Mouse (Mus musculus) kidney, embryonic 14.5 days (tissue): ENCODE results near the gene Kcnj12. TPM values are rescaled to one million over a fixed set of nuclear protein-coding genes. Genes with fewer than 3 reads are reported as not detected.

ENCODE experiments used
- ATAC-seq: fragments of 200-750 bp; cut with Nextera tagmentation; 2 replicates; pipeline ENCODE4 v1.8.0; 2017; ENCODE audit warnings: moderate number of reproducible peaks, mild to moderate bottlenecking, moderate TSS enrichment, moderate library complexity; ENCODE audit not compliant: low FRiP score, low TSS enrichment
- H3K27ac ChIP-seq: fragments of 300-500 bp; sonication (generic); 2 replicates; pipeline ENCODE4 v1.5.1; 2014; ENCODE audit warnings: low read depth, mild to moderate bottlenecking, low read length, moderate library complexity, mixed read lengths
- H3K27me3 ChIP-seq: fragments of 300-500 bp; sonication (generic); 2 replicates; pipeline ENCODE4 v1.6.1; 2014; ENCODE audit warnings: mild to moderate bottlenecking, low read length; ENCODE audit not compliant: control insufficient read depth, insufficient read depth
- H3K36me3 ChIP-seq: fragments of 300-500 bp; sonication (generic); 2 replicates; pipeline ENCODE4 v1.6.1; 2014; ENCODE audit warnings: low read length, mixed read lengths; ENCODE audit not compliant: control insufficient read depth, insufficient read depth
- H3K4me1 ChIP-seq: fragments of 300-500 bp; sonication (generic); 2 replicates; pipeline ENCODE4 v1.6.1; 2014; ENCODE audit warnings: low read length, mixed read lengths; ENCODE audit not compliant: control insufficient read depth, insufficient read depth
- H3K4me2 ChIP-seq: fragments of 300-500 bp; sonication (generic); replicated peaks from 2 replicates; pipeline ENCODE4 v1.6.1; 2014; ENCODE audit warnings: low read depth, mild to moderate bottlenecking, low read length
- H3K4me3 ChIP-seq: fragments of 300-500 bp; sonication (generic); 2 replicates; pipeline ENCODE4 v1.5.1; 2014; ENCODE audit warnings: mild to moderate bottlenecking, low read length
- H3K9ac ChIP-seq: fragments of 300-500 bp; sonication (generic); 2 replicates; pipeline ENCODE4 v1.6.1; 2014; ENCODE audit warnings: low read depth, mild to moderate bottlenecking, low read length, moderate library complexity
- H3K9me3 ChIP-seq: fragments of 300-500 bp; sonication (generic); 2 replicates; pipeline ENCODE4 v1.6.1; 2016; ENCODE audit warnings: low read length; ENCODE audit not compliant: control insufficient read depth
- WGBS: fragments of 180-500 bp; shearing (Covaris S2); extraction: QIAGEN DNeasy Blood & Tissue Kit; methylation state at CpG from one replicate; pipeline ENCODE4 v1.1.7; 2014; 5-methylcytosine and 5-hydroxymethylcytosine counted together
- polyA plus RNA-seq: library from polyadenylated mRNA; unstranded; fragments of >200 nt; fragmentation: Nextera tagmentation; extraction: Ambion mirVana; gene quantifications from 2 replicates; pipeline ENCODE4 v1.2.1, GENCODE M21; 2014

The Kcnj12 gene
- polyA plus RNA-seq, 1 experiment from 2014 or later, result 0.32 TPM

DNA sequence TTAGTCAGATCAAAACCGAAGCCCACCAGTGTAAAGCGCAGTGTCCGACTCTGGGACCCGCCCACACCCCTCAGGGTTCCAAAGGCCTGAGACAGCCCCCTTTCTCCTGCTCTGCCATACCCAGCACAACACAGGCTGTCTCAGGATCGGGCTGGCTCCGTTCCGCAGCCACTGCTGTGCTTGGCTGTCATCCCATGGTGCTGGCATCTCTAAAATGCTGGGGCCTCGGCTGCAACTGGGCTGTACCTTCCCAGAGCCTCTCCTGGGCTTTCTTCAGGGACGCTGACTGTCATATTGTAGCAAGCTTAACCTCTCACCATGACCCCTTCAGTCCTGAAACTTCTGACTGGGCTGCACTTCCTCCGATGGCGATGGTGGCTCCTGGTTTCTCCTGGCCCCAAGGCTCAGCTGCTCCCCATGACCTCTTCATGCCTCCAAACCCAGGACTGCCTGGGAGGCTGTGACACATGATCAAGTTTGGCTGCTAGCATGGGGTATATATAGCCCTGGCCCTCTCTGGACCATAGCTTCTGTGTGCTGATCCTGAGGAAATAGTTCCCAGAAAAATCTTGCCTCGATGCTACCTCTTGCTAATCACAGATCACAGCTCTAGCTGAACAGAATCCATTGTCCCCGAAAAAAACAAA, 37.3 kb upstream of the Kcnj12 start:
- no peak for ATAC-seq
- H3K9ac ChIP-seq, result no peak overlapping the region
- H3K9me3 ChIP-seq, result no peaks in the 10 kb centered on the region
- no peaks in the 10 kb centered on the region for H3K4me1 ChIP-seq
- H3K4me3 ChIP-seq, result no peak overlapping the region
- no peaks in the 10 kb centered on the region for H3K27me3 ChIP-seq
- H3K4me2 ChIP-seq, result no peak overlapping the region
- no peak overlapping the region for H3K27ac ChIP-seq
- WGBS, result 78% methylated on average over 13 of the region's 13 CpGs
- H3K36me3 ChIP-seq, result no peaks in the 10 kb centered on the region

DNA sequence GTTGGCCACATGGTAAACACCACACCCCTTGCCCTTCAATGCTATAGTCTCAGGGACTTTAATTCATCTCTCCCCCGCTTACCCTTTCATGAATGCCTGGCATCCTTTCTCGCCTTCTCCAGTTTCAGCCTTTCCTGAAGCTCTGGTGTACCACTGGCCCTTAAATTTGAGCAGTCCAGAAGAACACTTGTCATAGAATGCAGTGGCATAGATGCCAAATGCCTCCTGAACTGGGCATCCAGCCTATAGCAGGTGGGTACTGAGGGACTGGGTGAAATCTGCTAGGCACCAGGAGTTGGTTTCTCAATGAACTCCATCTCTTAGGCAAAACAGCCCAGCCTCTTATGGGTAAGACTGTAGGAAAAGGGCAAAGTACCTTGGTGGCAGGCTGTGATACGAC, 31.9 kb upstream of the Kcnj12 start:
- 74% methylated on average over 3 of the region's 3 CpGs for WGBS
- no peaks in the 10 kb centered on the region for H3K27me3 ChIP-seq
- ATAC-seq, result no peak

DNA sequence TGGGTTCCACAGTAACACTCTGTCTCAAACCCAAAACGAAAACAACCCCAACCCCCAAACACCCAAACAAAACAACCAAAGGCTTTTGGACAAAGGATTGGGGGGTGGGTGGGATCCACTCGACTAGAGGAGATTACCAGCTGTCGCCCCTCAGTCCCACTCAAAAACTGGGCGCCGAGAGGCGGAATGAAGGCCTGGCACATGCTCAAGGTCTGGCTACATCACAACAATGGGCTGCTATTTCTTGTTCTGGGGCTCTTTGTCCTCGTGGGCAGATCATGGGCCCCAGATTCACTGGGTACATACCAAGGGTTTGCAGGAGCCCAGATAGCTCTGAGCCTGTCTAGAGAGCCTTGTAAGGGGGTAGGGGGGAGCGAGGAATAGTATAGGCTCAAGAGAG, 19.6 kb upstream of the Kcnj12 start:
- ATAC-seq, result no peak
- no peaks in the 10 kb centered on the region for H3K36me3 ChIP-seq
- no peak overlapping the region for H3K4me2 ChIP-seq
- no peaks in the 10 kb centered on the region for H3K27me3 ChIP-seq
- WGBS, result 88% methylated on average over 8 of the region's 8 CpGs
- no peak overlapping the region for H3K27ac ChIP-seq
- H3K4me1 ChIP-seq, result 0 out of 2 replicates have a peak, but pooled peaks cover 2% of the 10 kb centered on the region
- H3K4me3 ChIP-seq, result no peak overlapping the region
- no peak overlapping the region for H3K9ac ChIP-seq
- H3K9me3 ChIP-seq, result no peaks in the 10 kb centered on the region

More for the DNA sequence above, 31.9 kb upstream of the Kcnj12 start:
- H3K4me3 ChIP-seq, result no peak overlapping the region
- no peak overlapping the region for H3K27ac ChIP-seq
- H3K36me3 ChIP-seq, result no peaks in the 10 kb centered on the region
- H3K9me3 ChIP-seq, result no peaks in the 10 kb centered on the region
- H3K4me1 ChIP-seq, result no peaks in the 10 kb centered on the region
- H3K4me2 ChIP-seq, result no peak overlapping the region
- H3K9ac ChIP-seq, result no peak overlapping the region

DNA sequence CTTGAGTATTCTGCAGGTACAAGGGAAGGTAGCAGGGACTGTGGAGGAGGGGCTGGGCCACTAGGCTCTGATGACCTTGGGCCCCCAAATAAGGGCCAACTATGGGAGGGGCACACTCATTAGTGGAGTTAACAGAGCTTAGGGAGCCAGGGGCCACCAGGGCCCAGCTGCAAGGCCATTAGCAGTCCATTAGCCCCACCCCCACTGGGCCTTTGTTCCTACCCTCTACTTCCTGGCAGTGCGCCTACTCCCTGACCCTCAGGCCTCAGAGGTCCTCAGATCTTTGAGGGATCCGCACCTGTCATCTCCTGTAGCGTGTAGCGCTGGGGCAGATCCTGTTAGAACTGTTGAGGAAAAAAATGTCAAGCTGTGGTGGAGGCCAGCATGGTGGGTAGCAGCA, 18.3 kb upstream of the Kcnj12 start:
- Histone ChIP-seq H3K36me3 (no peaks in the 10 kb centered on the region), H3K4me1 (0 out of 2 replicates have a peak, but pooled peaks cover 2% of the 10 kb centered on the region), H3K27ac (no peak overlapping the region), H3K4me3 (no peak overlapping the region), H3K27me3 (no peaks in the 10 kb centered on the region), H3K9me3 (no peaks in the 10 kb centered on the region), H3K9ac (no peak overlapping the region), H3K4me2 (no peak overlapping the region)
- ATAC-seq, result no peak
- WGBS, result 50% methylated on average over 4 of the region's 4 CpGs

DNA sequence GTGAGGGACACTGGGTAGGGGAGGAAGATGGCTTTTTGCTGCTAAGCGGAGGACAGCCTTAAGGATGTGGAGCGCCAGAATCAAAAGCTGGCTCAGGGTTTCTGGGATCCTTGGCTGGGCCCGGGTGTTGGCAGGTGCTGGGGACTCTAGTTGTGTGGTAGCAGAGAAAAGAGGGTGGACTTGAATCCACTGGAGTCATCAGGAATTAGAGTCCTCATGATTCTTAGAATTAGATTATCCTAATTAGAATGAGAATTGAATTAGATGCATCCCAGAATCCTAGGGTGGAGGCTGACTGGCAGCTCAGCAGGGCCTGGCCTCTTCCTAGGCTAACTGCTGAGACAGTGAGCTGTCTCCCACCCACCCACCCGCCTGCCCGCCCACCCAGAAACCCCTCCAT, 17.6 kb upstream of the Kcnj12 start:
- ATAC-seq, result no peak
- Histone ChIP-seq H3K4me2 (no peak overlapping the region), H3K4me3 (no peak overlapping the region), H3K9me3 (no peaks in the 10 kb centered on the region), H3K27ac (no peak overlapping the region), H3K36me3 (no peaks in the 10 kb centered on the region), H3K27me3 (no peaks in the 10 kb centered on the region), H3K4me1 (0 out of 2 replicates have a peak, but pooled peaks cover 2% of the 10 kb centered on the region), H3K9ac (no peak overlapping the region)
- 71% methylated on average over 5 of the region's 5 CpGs for WGBS

DNA sequence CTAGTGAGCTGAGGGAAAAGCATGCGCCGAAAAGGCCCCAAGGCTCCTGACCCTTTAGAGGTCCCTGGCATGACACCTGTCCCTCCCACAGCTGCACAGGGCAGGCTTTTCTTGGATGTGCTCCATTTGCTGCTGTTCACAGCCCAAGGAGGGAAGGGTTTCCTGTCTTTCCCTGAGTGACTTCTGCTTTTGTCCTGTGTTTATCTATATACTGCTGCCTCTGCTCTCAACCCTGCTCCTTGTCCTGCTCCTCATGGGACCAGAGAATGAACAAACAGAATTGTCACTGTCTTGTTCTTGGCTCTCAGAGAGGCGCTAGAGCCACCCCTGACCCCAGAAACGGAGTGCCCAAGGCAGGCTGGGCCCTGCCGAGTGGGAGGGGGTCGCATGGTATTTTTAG, 17.0 kb upstream of the Kcnj12 start:
- no peak for ATAC-seq
- Histone ChIP-seq H3K27ac (no peak overlapping the region), H3K9me3 (no peaks in the 10 kb centered on the region), H3K4me2 (no peak overlapping the region), H3K4me3 (no peak overlapping the region), H3K9ac (no peak overlapping the region), H3K4me1 (0 out of 2 replicates have a peak, but pooled peaks cover 2% of the 10 kb centered on the region), H3K27me3 (no peaks in the 10 kb centered on the region), H3K36me3 (no peaks in the 10 kb centered on the region)
- 25% methylated on average over 6 of the region's 6 CpGs for WGBS

DNA sequence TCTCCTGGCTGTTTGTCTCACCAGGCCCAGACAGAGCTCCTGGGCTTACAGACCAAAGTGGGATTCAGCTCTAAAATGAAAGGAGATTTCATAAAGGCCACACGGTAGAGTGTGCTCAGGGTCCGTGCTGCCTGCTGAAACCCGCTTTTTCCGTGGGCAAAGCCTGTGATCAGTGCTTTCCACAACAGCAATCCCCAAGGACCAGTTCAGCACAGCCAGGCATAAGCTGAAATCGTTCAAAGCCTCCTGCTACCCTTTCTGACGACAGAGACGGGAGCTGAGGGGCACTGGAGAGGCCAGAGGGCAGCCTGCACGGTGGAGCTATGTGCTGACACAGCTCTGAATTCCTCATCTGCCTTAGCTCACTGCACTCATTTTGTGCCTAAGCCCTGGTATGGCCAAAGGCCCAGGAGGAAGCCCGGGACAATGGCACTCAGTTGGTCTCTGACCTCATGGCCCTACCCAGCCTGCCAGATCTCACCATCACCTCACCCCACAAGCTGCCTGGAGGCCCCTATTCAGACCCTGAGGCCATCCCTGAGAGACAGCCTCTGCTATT, 10.5 kb upstream of the Kcnj12 start:
- Histone ChIP-seq H3K4me2 (no peak overlapping the region), H3K36me3 (no peaks in the 10 kb centered on the region), H3K9me3 (no peaks in the 10 kb centered on the region), H3K4me1 (0 out of 2 replicates have a peak, but pooled peaks cover 4% of the 10 kb centered on the region), H3K4me3 (no peak overlapping the region), H3K27me3 (no peaks in the 10 kb centered on the region), H3K9ac (no peak overlapping the region), H3K27ac (no peak overlapping the region)
- WGBS, result 37% methylated on average over 9 of the region's 9 CpGs
- ATAC-seq, result no peak

DNA sequence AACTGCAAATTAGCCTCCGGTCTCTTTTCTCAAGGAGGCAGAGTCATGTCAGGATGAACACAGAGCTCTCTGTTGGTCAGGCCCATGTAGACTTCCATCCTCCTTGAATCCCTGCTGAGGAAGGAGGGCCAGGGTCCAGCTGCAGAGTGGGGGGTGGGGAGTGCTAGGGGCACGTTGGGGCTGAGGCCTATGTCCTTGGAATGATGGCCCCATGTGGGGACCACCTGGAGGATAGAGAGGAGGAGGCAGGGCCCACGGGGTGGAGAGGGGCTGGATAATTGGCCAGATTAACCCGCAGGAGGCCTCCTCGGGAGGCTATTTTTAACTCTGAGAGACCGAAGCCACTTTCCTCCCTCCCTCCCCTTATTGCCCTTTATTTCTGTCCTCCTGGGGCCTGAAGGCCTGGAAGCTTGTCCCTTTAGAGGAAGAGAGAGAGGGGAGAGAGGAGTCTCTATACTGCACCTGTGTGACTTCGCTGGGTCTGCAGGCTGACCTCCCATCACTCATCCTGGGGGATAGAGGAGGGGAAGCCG, 5.4 kb upstream of the Kcnj12 start:
- peaks cover 13% of the 10 kb centered on the region for H3K27me3 ChIP-seq
- H3K4me3 ChIP-seq, result no peak overlapping the region
- H3K36me3 ChIP-seq, result no peaks in the 10 kb centered on the region
- ATAC-seq, result no peak
- no peak overlapping the region for H3K9ac ChIP-seq
- no peak overlapping the region for H3K27ac ChIP-seq
- WGBS, result 18% methylated on average over 8 of the region's 8 CpGs
- no peak overlapping the region for H3K4me2 ChIP-seq
- no peaks in the 10 kb centered on the region for H3K9me3 ChIP-seq
- H3K4me1 ChIP-seq, result 0 out of 2 replicates have a peak, but pooled peaks cover 9% of the 10 kb centered on the region

DNA sequence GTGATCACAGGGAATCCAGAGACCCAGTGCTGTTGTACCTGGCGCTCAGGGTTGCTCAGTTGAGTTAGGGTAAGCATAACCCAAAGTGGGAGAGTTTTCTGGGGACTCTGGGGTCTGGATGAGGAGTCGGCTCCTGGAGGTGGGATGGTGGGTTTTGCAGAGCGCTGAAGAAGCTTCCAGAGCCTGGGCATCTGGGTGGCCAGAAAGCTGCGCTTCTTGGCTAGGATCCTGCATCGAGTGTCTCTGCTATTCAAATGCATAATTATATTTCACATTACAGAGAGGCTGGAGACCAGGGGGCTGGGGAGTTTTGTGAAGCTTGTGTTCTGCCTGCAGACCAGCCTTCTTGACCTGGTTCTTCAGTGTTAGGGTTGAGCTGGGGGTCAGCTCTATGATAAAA, 1.2 kb upstream of the Kcnj12 start:
- Histone ChIP-seq H3K9me3 (no peaks in the 10 kb centered on the region), H3K27ac (no peak overlapping the region), H3K4me3 (no peak overlapping the region), H3K4me2 (no peak overlapping the region), H3K36me3 (no peaks in the 10 kb centered on the region), H3K4me1 (0 out of 2 replicates have a peak, but pooled peaks cover 8% of the 10 kb centered on the region), H3K9ac (no peak overlapping the region), H3K27me3 (peaks cover 55% of the 10 kb centered on the region)
- WGBS, result 71% methylated on average over 5 of the region's 5 CpGs
- ATAC-seq, result no peak
